Mouse (Mus musculus): ENCODE data around the gene Gm8279.
"Not testable (repeated sequence)": the region's sequence is repeated elsewhere in the genome, so short reads cannot be mapped to it uniquely, and the experiment has no call there.

The Gm8279 gene

DNA sequence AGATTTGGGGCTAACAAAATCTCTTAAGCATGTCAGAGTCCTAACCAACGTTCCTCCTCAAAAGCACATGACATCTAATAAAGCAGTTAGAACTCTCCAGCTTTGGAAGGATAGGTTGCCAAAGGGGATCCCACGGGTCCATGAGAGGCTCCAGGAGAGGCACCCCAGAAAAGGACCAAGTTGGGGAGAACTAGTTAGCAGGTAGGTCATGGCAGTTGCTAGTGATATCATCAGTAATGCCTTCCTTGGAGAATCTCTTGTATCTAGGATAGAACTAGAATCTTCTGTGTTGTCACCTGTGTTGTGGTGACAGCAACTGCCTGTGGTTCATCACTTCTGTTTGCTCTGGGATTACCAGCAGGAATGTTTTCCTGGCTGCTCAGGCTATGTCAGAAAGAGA is at the start of gene Gm8279:
Gm8279 (plus strand) TSS at position 301 of the 400 bp plus-strand sequence.
- DNase-seq = not testable (repeated sequence)

DNA sequence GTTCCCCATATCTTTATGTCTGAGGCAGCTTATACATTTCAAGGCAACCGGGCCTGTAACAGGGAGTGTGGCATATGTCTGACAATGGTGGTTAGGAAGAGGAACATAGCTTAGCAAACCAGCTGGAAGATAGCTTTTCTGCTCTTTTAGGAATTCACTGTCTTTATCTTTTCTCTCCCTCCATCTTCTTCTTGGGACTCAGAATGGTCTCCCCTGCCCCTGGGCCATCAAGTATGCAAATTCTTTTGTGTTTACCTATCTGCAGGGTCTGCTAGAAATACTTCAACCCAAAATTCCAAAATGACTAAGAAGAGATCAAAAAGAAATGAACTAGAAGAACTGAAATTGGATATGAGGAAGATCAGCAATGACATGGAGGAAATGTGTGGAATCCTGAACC is 32.9 kb downstream of the Gm8279 start, which contains the start of gene Gm3317:
Gm3317 (plus strand) TSS at position 301 of the 400 bp plus-strand sequence.
- not testable (repeated sequence) for DNase-seq

DNA sequence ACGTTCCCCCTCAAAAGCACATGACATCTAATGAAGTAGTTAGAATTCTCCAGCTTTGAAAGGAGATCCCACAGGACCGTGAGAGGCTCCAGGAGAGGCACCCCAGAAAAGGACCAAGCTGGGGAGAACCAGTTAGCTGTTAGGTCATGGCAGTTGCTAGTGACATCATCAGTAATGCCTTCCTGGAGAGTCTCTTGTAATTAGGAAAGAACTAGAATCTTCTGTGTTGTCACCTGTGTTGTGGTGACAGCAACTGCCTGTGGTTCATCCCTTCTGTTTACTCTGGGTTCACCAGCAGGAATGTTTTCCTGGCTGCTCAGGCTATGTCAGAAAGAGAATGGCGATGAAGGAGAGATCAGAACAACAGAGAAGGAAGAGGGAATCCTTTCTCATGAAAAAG is 54.2 kb downstream of the Gm8279 start, which contains the start of gene Gm8271:
Gm8271 (plus strand) TSS at position 301 of the 400 bp plus-strand sequence.
- not testable (repeated sequence) for DNase-seq

Measured in cerebellum, postnatal 14 days (tissue).